Mouse (Mus musculus) kidney, adult 2 months (tissue): Measurements from ENCODE around the gene Gpr25. TPM values are rescaled to one million over a fixed set of nuclear protein-coding genes. Genes with fewer than 3 reads are reported as not detected.

ENCODE experiments used
- DNase-seq: peaks from one replicate; pipeline ENCODE4 v3.0.0; 2021
- H3K27ac ChIP-seq: fragments of 200-500 bp; 2 replicates; pipeline ENCODE4 v1.5.1; 2012; ENCODE audit warnings: low read depth, low read length, control low read depth, inconsistent platforms; ENCODE audit not compliant: insufficient read depth
- H3K27me3 ChIP-seq: fragments of 200-500 bp; replicated peaks from 2 replicates; pipeline ENCODE4 v1.6.1; 2012; ENCODE audit warnings: mild to moderate bottlenecking, moderate library complexity, low read length, inconsistent platforms; ENCODE audit not compliant: control insufficient read depth, insufficient read depth
- H3K36me3 ChIP-seq: fragments of 200-500 bp; 2 replicates; pipeline ENCODE4 v1.6.1; 2012; ENCODE audit warnings: mild to moderate bottlenecking, moderate library complexity, low read length, inconsistent platforms; ENCODE audit not compliant: control insufficient read depth, insufficient read depth
- H3K4me1 ChIP-seq: fragments of 200-500 bp; 2 replicates; pipeline ENCODE4 v1.6.1; 2011; ENCODE audit warnings: low read length; ENCODE audit not compliant: control insufficient read depth, insufficient read depth
- H3K4me3 ChIP-seq: fragments of 200-500 bp; 2 replicates; pipeline ENCODE4 v1.5.1; 2011; ENCODE audit warnings: mild to moderate bottlenecking, low read depth, low read length, control low read depth; ENCODE audit not compliant: insufficient read depth
- CTCF ChIP-seq: fragments of 200-500 bp; conservative IDR thresholded peaks from 2 replicates; pipeline ENCODE4 v1.5.1; 2011; ENCODE audit warnings: low read depth, mild to moderate bottlenecking, control low read depth, low read length, moderate library complexity, mixed read lengths; ENCODE audit not compliant: insufficient read depth, insufficient read length
- POLR2A ChIP-seq: fragments of 200-500 bp; IDR thresholded peaks from one replicate; pipeline ENCODE4 v1.6.1; 2011; ENCODE audit warnings: low read depth, low read length, control low read depth
- WGBS: fragments of 180-500 bp; shearing (Covaris S2); methylation state at CpG from one replicate; pipeline ENCODE4 v1.1.7; 2018; 5-methylcytosine and 5-hydroxymethylcytosine counted together
- polyA plus RNA-seq: library from polyadenylated mRNA; depleted of rRNA; stranded (reverse); fragments of >200 nt; gene quantifications from 2 replicates; pipeline ENCODE4 v1.2.3, GENCODE M21; 2012; rRNA removed

Gpr25 gene
- polyA plus RNA-seq, 1 experiment = 0.09 TPM

GRCm38 (mm10) chr1:136212803-136213202 is 47.9 kb downstream of the Gpr25 start, which contains the start of gene Mroh3:
Gene Mroh3, minus strand, starts transcription at chr1:136212828.
- WGBS = 69% methylated on average over 3 of the region's 3 CpGs
- Histone ChIP-seq H3K4me1 (no peaks in the 10 kb centered on the region), H3K36me3 (no peaks in the 10 kb centered on the region), H3K4me3 (no peak within 1 kb of the TSS), H3K27ac (no peak within 1 kb of the TSS), H3K27me3 (no peaks in the 10 kb centered on the region)
- no peak for DNase-seq
- TF ChIP-seq CTCF (peak; percentile 55), POLR2A (no peak)

Other genes with a start within 250 kb of the Gpr25 start
- gene Ascl5, start 210.1 kb downstream of the Gpr25 start, polyA plus RNA-seq = not detected in 2 replicates
- 0.12 and 4.3 TPM in 2 replicates for gene Cacna1s, start 208.1 kb downstream of the Gpr25 start, polyA plus RNA-seq
- gene Kif21b, start 129.5 kb downstream of the Gpr25 start, polyA plus RNA-seq = 1.3 and 4.2 TPM in 2 replicates
- 0.10 and 0.44 TPM in 2 replicates for gene Mroh3, start 48.0 kb downstream of the Gpr25 start, polyA plus RNA-seq
- gene Inava, start 26.6 kb downstream of the Gpr25 start, polyA plus RNA-seq = 10.5 and 13.5 TPM in 2 replicates
- 6.9 and 8.6 TPM in 2 replicates for gene Camsap2, start 85.2 kb upstream of the Gpr25 start, polyA plus RNA-seq
- gene Ddx59, start 154.4 kb upstream of the Gpr25 start, polyA plus RNA-seq = 4.3 and 4.9 TPM in 2 replicates
- 0.04 and 0.05 TPM in 2 replicates for gene Kif14, start 205.5 kb upstream of the Gpr25 start, polyA plus RNA-seq